Mouse (Mus musculus) heart, adult 2 months (tissue): ENCODE results near the gene Caskin2.

Experiments used
- CTCF ChIP-seq: fragments of 200-600 bp; IDR thresholded peaks from 2 replicates; pipeline ENCODE4 v1.8.1; 2022; ENCODE audit warnings: antibody characterized with exemption, mild to moderate bottlenecking, moderate library complexity
- EP300 ChIP-seq: fragments of 200-500 bp; IDR thresholded peaks from 2 replicates; pipeline ENCODE4 v1.6.1; 2011; ENCODE audit warnings: low read depth, low read length, control low read depth; ENCODE audit not compliant: insufficient read depth
- POLR2A ChIP-seq: fragments of 200-500 bp; IDR thresholded peaks from 2 replicates; pipeline ENCODE4 v1.6.1; 2011; ENCODE audit warnings: mild to moderate bottlenecking, low read depth, low read length, control low read depth; ENCODE audit not compliant: insufficient read depth

GRCm38 (mm10) chr11:115837606-115838345 lies 24.3 kb upstream of the Caskin2 start:
- TF ChIP-seq CTCF (no peak), POLR2A (no peak), EP300 (no peak)
